Mouse (Mus musculus) MEL (cell line): ENCODE results near the gene Gpam. TPM values are rescaled to one million over a fixed set of nuclear protein-coding genes. Genes with fewer than 3 reads are reported as not detected.

ENCODE experiments used
- DNase-seq: peaks from one replicate; pipeline ENCODE4 v3.0.0; 2011; ENCODE audit warnings: low read depth, low spot score
- H3K27ac ChIP-seq: 2 replicates; pipeline ENCODE4 v1.5.1; 2012; ENCODE audit warnings: low read depth, mild to moderate bottlenecking, control low read depth, low read length, moderate library complexity; ENCODE audit not compliant: control insufficient read depth
- H3K27me3 ChIP-seq, 2 experiments: fragments of 150-350 bp in 1 of 2; sonication (generic) in 1 of 2; 2 replicates each; pipeline ENCODE4 v1.6.1; 2012; ENCODE audit warnings: low read length in 2 of 2, mild to moderate bottlenecking in 2 of 2, improper control_type of control experiment in 1 of 2, moderate library complexity in 1 of 2; ENCODE audit not compliant: insufficient read depth in 2 of 2, control insufficient read depth in 1 of 2
- H3K36me3 ChIP-seq, 2 experiments: 2 replicates each; pipeline ENCODE4 v1.6.1; 2012 to 2014; ENCODE audit warnings: low read length in 2 of 2, improper control_type of control experiment in 1 of 2, inconsistent platforms in 1 of 2, mild to moderate bottlenecking in 1 of 2; ENCODE audit not compliant: insufficient read depth in 2 of 2, control insufficient read depth in 1 of 2
- H3K4me1 ChIP-seq, 2 experiments: fragments of 150-350 bp in 1 of 2; sonication (generic) in 1 of 2; 2 replicates each; pipeline ENCODE4 v1.6.1; 2012; ENCODE audit warnings: low read length in 2 of 2, improper control_type of control experiment in 1 of 2, mild to moderate bottlenecking in 1 of 2; ENCODE audit not compliant: insufficient read depth in 2 of 2, control insufficient read depth in 1 of 2
- H3K4me3 ChIP-seq, 2 experiments: fragments of 150-350 bp in 1 of 2; sonication (generic) in 1 of 2; 2 replicates each; pipeline ENCODE4 v1.5.1; 2012; ENCODE audit warnings: low read depth in 2 of 2, low read length in 2 of 2, mild to moderate bottlenecking in 2 of 2, moderate library complexity in 2 of 2, control low read depth in 1 of 2, improper control_type of control experiment in 1 of 2; ENCODE audit not compliant: control insufficient read depth in 1 of 2, insufficient read depth in 1 of 2
- H3K79me2 ChIP-seq: 2 replicates; pipeline ENCODE4 v1.6.1; 2012; ENCODE audit warnings: mild to moderate bottlenecking, low read length, moderate library complexity; ENCODE audit not compliant: control insufficient read depth, poor library complexity, insufficient read depth
- H3K9ac ChIP-seq: 2 replicates; pipeline ENCODE4 v1.6.1; 2012; ENCODE audit warnings: low read depth, mild to moderate bottlenecking, control low read depth, low read length, moderate library complexity; ENCODE audit not compliant: control insufficient read depth, poor library complexity, severe bottlenecking
- H3K9me3 ChIP-seq: fragments of 150-350 bp; sonication (generic); replicated peaks from 2 replicates; pipeline ENCODE4 v1.6.1; 2012; ENCODE audit warnings: mild to moderate bottlenecking, low read length, improper control_type of control experiment, moderate library complexity; ENCODE audit not compliant: insufficient read depth
- BHLHE40 ChIP-seq: IDR thresholded peaks from 2 replicates; pipeline ENCODE4 v1.6.1; 2012; ENCODE audit warnings: low read depth, mild to moderate bottlenecking, inconsistent platforms, low read length, improper control_type of control experiment, borderline replicate concordance
- CHD1 ChIP-seq: IDR thresholded peaks from 2 replicates; pipeline ENCODE4 v1.6.1; 2012; ENCODE audit warnings: low read depth, mild to moderate bottlenecking, inconsistent platforms, low read length, improper control_type of control experiment
- CTCF ChIP-seq, 3 experiments: IDR thresholded peaks in 2 of 3; conservative IDR thresholded peaks in 1 of 3; 2 replicates each; pipeline ENCODE4 v1.5.1; 2011 to 2012; ENCODE audit warnings: low read length in 3 of 3, low read depth in 2 of 3, mild to moderate bottlenecking in 2 of 3, improper control_type of control experiment in 1 of 3, inconsistent platforms in 1 of 3, mixed read lengths in 1 of 3, moderate library complexity in 1 of 3; ENCODE audit not compliant: control insufficient read depth in 1 of 3, insufficient read depth in 1 of 3, poor library complexity in 1 of 3, severe bottlenecking in 1 of 3
- GABPA ChIP-seq: IDR thresholded peaks from 2 replicates; pipeline ENCODE4 v1.6.1; 2012; ENCODE audit warnings: low read depth, mild to moderate bottlenecking, inconsistent platforms, low read length, improper control_type of control experiment, moderate library complexity
- HCFC1 ChIP-seq: IDR thresholded peaks from 2 replicates; pipeline ENCODE4 v1.6.1; 2012; ENCODE audit warnings: low read depth, mild to moderate bottlenecking, inconsistent platforms, low read length, improper control_type of control experiment, moderate library complexity
- KAT2A ChIP-seq: conservative IDR thresholded peaks from 2 replicates; pipeline ENCODE4 v1.6.1; 2012; ENCODE audit warnings: low read depth, low read length, improper control_type of control experiment, inconsistent platforms
- MAFK ChIP-seq: IDR thresholded peaks from 2 replicates; pipeline ENCODE4 v1.6.1; 2011; ENCODE audit warnings: low read depth, mild to moderate bottlenecking, low read length, improper control_type of control experiment, borderline replicate concordance
- MAZ ChIP-seq: IDR thresholded peaks from 2 replicates; pipeline ENCODE4 v1.6.1; 2012; ENCODE audit warnings: low read depth, mild to moderate bottlenecking, inconsistent platforms, low read length, improper control_type of control experiment
- MEF2A ChIP-seq: IDR thresholded peaks from 2 replicates; pipeline ENCODE4 v1.6.1; 2014; ENCODE audit warnings: low read depth, mild to moderate bottlenecking, inconsistent platforms, low read length, improper control_type of control experiment; ENCODE audit not compliant: poor library complexity, insufficient replicate concordance, severe bottlenecking; ENCODE audit errors: extremely low read depth
- MYB ChIP-seq: IDR thresholded peaks from 2 replicates; pipeline ENCODE4 v1.6.1; 2011; ENCODE audit warnings: mild to moderate bottlenecking, low read depth, low read length, improper control_type of control experiment
- MYC ChIP-seq: IDR thresholded peaks from 2 replicates; pipeline ENCODE4 v1.6.1; 2011; ENCODE audit warnings: low read depth, mild to moderate bottlenecking, low read length, improper control_type of control experiment, moderate library complexity
- NRF1 ChIP-seq: IDR thresholded peaks from 2 replicates; pipeline ENCODE4 v1.6.1; 2014; ENCODE audit warnings: low read depth, mild to moderate bottlenecking, inconsistent platforms, low read length, improper control_type of control experiment, moderate library complexity; ENCODE audit not compliant: poor library complexity, insufficient read depth, severe bottlenecking
- TBP ChIP-seq: IDR thresholded peaks from 2 replicates; pipeline ENCODE4 v1.8.0; 2011; ENCODE audit warnings: low read depth, low read length, improper control_type of control experiment
- TCF12 ChIP-seq: IDR thresholded peaks from 2 replicates; pipeline ENCODE4 v1.6.1; 2014; ENCODE audit warnings: low read depth, mild to moderate bottlenecking, inconsistent platforms, low read length, improper control_type of control experiment, moderate library complexity
- USF2 ChIP-seq, 2 experiments: IDR thresholded peaks; 2 replicates each; pipeline ENCODE4 v1.6.1; 2011 to 2012; ENCODE audit warnings: improper control_type of control experiment in 2 of 2, low read length in 2 of 2, borderline replicate concordance in 1 of 2, inconsistent platforms in 1 of 2, low read depth in 1 of 2, mild to moderate bottlenecking in 1 of 2; ENCODE audit not compliant: insufficient read depth in 1 of 2
- ZMIZ1 ChIP-seq: IDR thresholded peaks from 2 replicates; pipeline ENCODE4 v1.6.1; 2012; ENCODE audit warnings: low read depth, mild to moderate bottlenecking, inconsistent platforms, low read length, improper control_type of control experiment, moderate library complexity
- polyA plus RNA-seq, 2 experiments: library from polyadenylated mRNA; stranded (reverse) in 1 of 2; unstranded in 1 of 2; fragments of >175 nt in 1 of 2; fragments of >200 nt in 1 of 2; gene quantifications; 2 replicates each; pipeline versions ENCODE4 v1.2.1 to v1.2.4; 2012; ENCODE audit warnings: low replicate concordance in 2 of 2, low read depth in 1 of 2; ENCODE audit not compliant: insufficient read length in 2 of 2, insufficient read depth in 1 of 2, missing spikeins in 1 of 2
- total RNA-seq: library from RNA; depleted of rRNA; stranded (reverse); fragments of 300-350 nt; gene quantifications from 2 replicates; pipeline ENCODE4 v1.2.3, GENCODE M21; 2012

Gpam gene
- total and polyA plus RNA-seq, 3 experiments = 26.2 to 327 (median 37.1) TPM

- Histone ChIP-seq H3K27me3 (peaks cover 3 to 8% of the 10 kb centered on the region in 2 experiments), H3K27ac (no peak overlapping the region), H3K4me1 (no peaks in the 10 kb centered on the region), H3K9me3 (no peaks in the 10 kb centered on the region), H3K36me3 (no peaks in the 10 kb centered on the region), H3K79me2 (no peaks in the 10 kb centered on the region), H3K4me3 (no peak overlapping the region), H3K9ac (no peak overlapping the region)
- DNase-seq = no peak
- no peak for TF ChIP-seq ZMIZ1
- TF ChIP-seq TCF12 = no peak
- no peak for TF ChIP-seq MAFK
- TF ChIP-seq TBP = no peak
These were observed 17.7 kb upstream of the Gpam start for GRCm38 (mm10) chr19:55144691-55145090.

- Histone ChIP-seq H3K4me3 (no peak overlapping the region), H3K79me2 (no peaks in the 10 kb centered on the region), H3K36me3 (no peaks in the 10 kb centered on the region), H3K4me1 (no peaks in the 10 kb centered on the region), H3K27ac (no peak overlapping the region), H3K27me3 (peaks cover 3 to 7% of the 10 kb centered on the region in 2 experiments), H3K9ac (no peak overlapping the region), H3K9me3 (no peaks in the 10 kb centered on the region)
- DNase-seq = no peak
- TF ChIP-seq CHD1 (no peak), USF2 (IDR thresholded peaks at IDR 0.05; ENCODE audit: borderline replicate concordance in 1 of 2, insufficient read depth in 1 of 2, low read depth in 1 of 2, low read length in 2 of 2) (no peak), ZMIZ1 (no peak), KAT2A (no peak), NRF1 (no peak), MAZ (no peak), CTCF (IDR thresholded peaks at IDR 0.05 in 2 of 3, conservative IDR thresholded peaks at IDR 0.05 in 1 of 3; ENCODE audit: control insufficient read depth in 1 of 3, insufficient read depth in 1 of 3, low read depth in 2 of 3, low read length in 3 of 3, poor library complexity in 1 of 3, severe bottlenecking in 1 of 3) (no peak), BHLHE40 (no peak), HCFC1 (no peak), GABPA (no peak), MYB (no peak), MEF2A (no peak), MYC (no peak)
These were observed 16.6 kb upstream of the Gpam start for GRCm38 (mm10) chr19:55143391-55144300.
